Mouse (Mus musculus): ENCODE measurements around the gene Zbtb16.

The Zbtb16 gene

DNA sequence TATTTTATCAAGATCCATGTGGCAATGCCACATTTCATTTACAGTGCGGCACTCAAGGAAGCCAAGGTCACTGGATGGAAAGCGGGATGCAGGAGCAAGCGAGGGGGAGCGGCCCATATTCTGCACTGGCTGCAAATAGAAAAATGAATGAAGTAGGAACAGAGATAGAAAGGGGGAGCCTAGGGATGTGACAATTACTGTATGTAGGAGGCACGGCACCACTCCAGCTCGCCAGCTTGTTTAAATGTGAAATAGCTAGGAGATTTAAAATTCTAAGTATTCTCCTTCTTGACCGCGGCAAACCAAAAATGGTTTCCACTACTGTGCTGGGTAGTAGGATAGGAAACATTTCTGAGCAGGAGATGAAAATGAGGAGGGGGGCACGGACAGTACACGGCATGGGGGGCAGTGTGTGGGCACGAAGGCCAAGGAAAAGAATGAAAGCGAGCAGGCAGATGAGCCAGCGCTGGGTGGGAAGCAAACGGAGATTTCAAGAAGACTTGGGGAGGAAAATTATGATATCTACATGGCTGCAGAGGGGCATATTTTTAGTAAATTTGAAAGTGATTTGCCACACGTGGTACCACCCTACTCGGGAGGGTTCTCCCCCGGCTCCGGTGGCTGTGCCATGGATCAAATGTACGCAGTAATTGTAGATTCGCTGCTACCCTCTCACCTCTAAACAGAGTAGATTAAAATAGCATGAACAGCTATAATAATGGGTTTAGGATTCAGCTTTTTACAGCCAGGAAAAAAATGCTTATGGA lies 68.2 kb downstream of the Zbtb16 start:
- no peak for DNase-seq (ENCODE audit: low read depth, low spot score)

GRCm38 (mm10) chr9:48765927-48766326 lies 70.1 kb downstream of the Zbtb16 start:
- DNase-seq (ENCODE audit: low read depth, low spot score): no peak

GRCm38 (mm10) chr9:48764311-48764710 lies 71.7 kb downstream of the Zbtb16 start:
- no peak for DNase-seq (ENCODE audit: low read depth, low spot score)

DNA sequence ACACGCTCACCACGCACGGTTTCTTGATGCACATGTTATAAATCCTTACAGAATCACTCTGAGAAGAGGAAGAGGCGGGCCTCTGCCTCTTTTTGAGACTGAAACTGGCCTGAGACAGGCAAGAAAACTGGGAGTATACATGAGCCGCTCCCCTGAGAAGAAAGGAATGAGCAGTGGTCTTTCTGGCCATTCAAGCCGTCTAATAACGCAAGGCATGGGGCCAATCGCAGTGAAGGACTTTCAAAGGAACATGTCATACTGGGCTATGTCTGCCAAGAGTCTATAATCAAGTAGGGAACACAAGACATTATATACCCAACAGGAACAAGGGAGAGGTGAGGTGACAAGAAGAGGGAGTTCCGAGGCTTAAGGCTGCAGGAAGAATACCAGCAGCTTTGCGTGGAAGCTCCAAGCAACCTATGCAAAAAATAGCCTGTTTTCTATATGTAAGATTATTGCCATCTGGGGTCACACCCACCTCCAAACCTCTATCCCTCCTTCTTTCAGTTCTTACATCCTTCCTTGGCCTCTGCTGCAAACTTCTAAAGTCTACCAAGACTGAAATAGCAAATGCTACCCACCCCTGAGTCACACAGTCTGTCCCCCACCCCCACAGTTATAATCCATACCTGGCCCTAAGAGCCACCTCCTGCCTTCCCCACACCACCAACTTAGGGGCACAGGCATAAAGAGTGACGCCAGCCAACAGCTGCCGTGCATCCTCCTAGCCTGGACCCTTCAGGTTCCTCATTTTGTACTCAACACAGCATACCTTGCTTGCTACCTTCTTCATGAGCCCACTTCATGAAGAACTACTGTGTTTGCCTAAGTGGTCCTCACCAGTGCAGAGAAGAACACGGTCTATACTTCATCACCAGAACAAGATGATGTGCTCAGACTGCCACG lies 74.0 kb downstream of the Zbtb16 start:
- DNase-seq (ENCODE audit: low read depth, low spot score): no peak

DNA sequence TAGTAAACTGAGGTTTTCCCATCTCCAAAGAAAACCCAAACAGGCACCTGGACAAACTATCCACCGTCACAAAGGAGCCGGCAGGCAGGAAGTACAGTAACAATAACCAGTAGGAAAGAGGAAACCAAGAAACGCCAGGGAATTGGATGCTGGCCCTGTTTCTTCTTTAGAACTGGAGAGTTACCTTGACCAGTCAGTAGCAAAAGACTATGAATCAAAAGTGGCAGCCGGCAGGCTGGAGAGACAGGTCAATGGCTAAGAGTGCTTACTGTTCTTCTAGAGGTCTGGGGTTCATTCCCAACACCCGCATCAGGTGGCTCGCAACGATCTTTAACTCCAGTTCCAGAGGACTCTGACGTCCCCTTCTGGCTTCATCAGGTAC lies 74.9 kb downstream of the Zbtb16 start:
- DNase-seq (ENCODE audit: low read depth, low spot score): no peak

- DNase-seq (ENCODE audit: low read depth, low spot score): peak; percentile 71
Observed at GRCm38 (mm10) chr9:48760449-48761174, 75.4 kb downstream of the Zbtb16 start.

DNA sequence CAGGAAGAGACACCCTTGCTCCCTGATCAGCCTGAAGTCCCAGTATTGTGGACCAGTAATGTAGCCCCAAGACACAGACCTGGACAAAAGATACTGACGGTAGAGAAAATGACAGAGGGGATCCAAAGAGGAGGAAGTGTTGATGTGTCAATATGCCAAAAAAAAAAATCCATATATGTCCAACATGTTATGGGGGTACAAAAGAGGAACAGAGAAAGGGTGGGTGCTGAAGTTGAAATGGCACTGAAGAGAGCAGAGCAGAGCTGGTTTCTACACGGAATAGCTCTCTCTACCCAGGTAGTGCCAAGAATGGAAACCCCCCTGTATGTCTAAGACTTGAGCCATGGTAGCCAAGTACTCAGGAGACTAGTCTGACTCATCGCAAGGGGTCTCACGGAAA lies 76.9 kb downstream of the Zbtb16 start:
- DNase-seq (ENCODE audit: low read depth, low spot score): no peak

DNA sequence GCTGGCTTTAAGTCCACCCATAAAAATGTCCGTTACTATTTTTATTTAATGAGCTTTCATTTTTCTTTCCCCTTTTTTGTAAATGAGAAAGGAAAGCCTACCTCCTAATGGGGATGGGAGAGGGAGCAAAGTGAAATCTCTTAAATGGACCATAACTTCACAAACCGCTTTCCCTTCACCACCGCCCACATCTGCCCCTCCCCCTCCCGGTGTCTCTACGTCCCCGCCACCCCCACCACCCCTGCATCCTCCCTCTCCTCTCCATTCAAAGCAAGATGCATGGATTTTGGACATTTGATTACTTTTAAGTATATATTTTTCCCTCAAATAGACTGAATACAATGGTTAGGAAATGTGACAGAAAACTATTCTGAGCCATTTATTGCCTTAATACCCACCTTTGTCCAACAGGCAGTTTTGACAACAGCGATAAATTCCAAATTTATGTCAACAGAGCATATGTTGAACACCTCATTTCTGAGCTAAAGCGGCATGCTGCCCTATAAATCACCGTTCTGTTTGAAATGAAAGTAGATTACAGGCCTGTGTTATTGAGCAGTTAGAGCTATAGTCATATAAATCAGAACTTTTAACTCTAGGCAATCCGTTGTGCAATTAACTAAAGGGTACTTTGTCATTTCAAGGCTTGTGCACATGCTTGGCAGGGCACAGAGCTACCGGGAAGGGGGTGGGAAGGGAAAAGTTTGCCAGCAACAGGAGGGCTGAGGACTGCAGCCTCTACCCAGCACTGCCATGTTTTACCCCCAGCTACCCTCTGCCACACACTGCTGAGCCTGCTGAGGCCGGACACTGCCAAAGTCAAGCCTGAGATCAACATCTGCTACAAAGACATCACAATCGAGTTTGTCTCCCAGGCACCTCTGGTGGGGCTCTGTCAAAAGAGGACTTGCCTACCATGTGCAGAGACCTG lies 78.1 kb downstream of the Zbtb16 start:
- DNase-seq (ENCODE audit: low read depth, low spot score): peak; percentile 85

- no peak for DNase-seq (ENCODE audit: low read depth, low spot score)
Observed at GRCm38 (mm10) chr9:48756261-48756812, 79.7 kb downstream of the Zbtb16 start.

- DNase-seq (ENCODE audit: low read depth, low spot score): peak; percentile 77
Observed at GRCm38 (mm10) chr9:48755438-48756070, 80.5 kb downstream of the Zbtb16 start.

- no peak for DNase-seq (ENCODE audit: low read depth, low spot score)
Observed at GRCm38 (mm10) chr9:48754418-48754817, 81.6 kb downstream of the Zbtb16 start.

- DNase-seq (ENCODE audit: low read depth, low spot score): no peak
Observed at GRCm38 (mm10) chr9:48753881-48754280, 82.1 kb downstream of the Zbtb16 start.

- DNase-seq (ENCODE audit: low read depth, low spot score): no peak
Observed at GRCm38 (mm10) chr9:48751900-48752299, 84.1 kb downstream of the Zbtb16 start.

- DNase-seq (ENCODE audit: low read depth, low spot score): no peak
Observed at GRCm38 (mm10) chr9:48749666-48750065, 86.4 kb downstream of the Zbtb16 start.

DNA sequence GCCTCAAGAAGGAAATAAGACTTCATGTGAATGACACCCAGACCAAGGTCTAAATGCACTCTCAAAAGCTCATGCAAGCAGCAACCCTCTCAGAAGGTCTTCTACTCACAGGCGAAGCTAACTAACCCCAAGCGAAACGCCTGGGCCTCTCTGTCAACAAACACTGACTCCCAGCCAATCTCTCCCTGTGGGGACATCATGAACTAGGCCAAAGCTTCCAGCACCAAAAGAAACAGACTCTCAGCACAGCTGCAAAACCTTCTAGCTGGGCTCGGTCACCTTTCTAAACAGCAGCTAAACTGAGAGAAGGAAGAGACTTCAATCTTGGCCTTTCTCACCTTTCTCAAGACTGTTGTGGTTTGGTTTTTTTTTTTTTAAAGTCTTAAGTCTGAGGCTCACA lies 86.9 kb downstream of the Zbtb16 start:
- no peak for DNase-seq (ENCODE audit: low read depth, low spot score)

GRCm38 (mm10) chr9:48748761-48749160 lies 87.3 kb downstream of the Zbtb16 start:
- DNase-seq (ENCODE audit: low read depth, low spot score): no peak

- no peak for DNase-seq (ENCODE audit: low read depth, low spot score)
Observed at GRCm38 (mm10) chr9:48748216-48748615, 87.8 kb downstream of the Zbtb16 start.

DNA sequence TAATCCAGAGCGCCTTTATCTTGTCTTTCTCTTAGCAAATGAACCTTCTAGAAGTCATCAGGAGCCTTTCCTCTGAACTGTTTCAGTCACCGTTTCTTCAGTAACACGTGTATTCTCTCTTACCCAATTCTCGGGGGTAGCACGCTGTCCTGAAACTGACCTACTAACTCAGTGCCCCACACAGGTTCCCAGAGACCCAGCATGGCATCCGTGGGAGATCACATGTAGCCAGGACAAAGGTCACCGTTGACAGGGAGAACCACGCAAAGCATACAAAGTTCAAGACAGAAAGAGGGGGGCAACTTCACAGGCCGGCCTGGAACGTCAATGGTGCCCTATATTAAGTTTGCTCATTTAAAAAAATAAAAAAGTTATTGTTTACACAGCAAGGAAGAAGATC lies 89.5 kb downstream of the Zbtb16 start:
- no peak for DNase-seq (ENCODE audit: low read depth, low spot score)

- DNase-seq (ENCODE audit: low read depth, low spot score): no peak
Observed at GRCm38 (mm10) chr9:48745347-48746119, 90.5 kb downstream of the Zbtb16 start.
